Comparison of ENCODE assay signal across 8 mouse cellular contexts in genomic region chr5:121216584-121217312, GRCm38 (mm10). TPM values are rescaled to one million over a fixed set of nuclear protein-coding genes. Genes with fewer than 3 reads are reported as not detected.
A peak's percentile ranks its signal among the peaks of the same experiment; 100 is the strongest.
DNase-seq lines count a peak whose midpoint lies in the region; ATAC-seq and TF ChIP-seq lines count a peak whose summit lies in the region.
"Not testable (repeated sequence)": the region's sequence is repeated elsewhere in the genome, so short reads cannot be mapped to it uniquely, and the experiment has no call there.

No protein-coding gene starts in this region.

- not testable (repeated sequence) for TF ChIP-seq EP300 in liver, embryonic 14.5 days (IDR thresholded peaks at IDR 0.05; ENCODE audit: low read depth)

- peaks cover 36% of the 10 kb centered on the region for H3K4me1 ChIP-seq in G1E (ENCODE audit: insufficient read depth, low read depth, low read length)
- not testable (repeated sequence) for H3K4me1 ChIP-seq in heart, embryonic 11.5 days (ENCODE audit: control insufficient read depth, insufficient read depth, low read length); spleen, adult 2 months (ENCODE audit: control insufficient read depth, insufficient read depth, insufficient read length)
- H3K4me1 ChIP-seq in liver, embryonic 12.5 days: peaks cover 58% of the 10 kb centered on the region
- H3K4me1 ChIP-seq in liver, embryonic 14.5 days (replicated peaks; ENCODE audit: control insufficient read depth in 2 of 2, insufficient read depth in 2 of 2, low read length in 1 of 2): peaks cover 37 to 41% of the 10 kb centered on the region in 2 experiments
- H3K4me1 ChIP-seq in liver, embryonic 16.5 days (ENCODE audit: control insufficient read depth, low read depth, low read length): peaks cover 40% of the 10 kb centered on the region

- TF ChIP-seq POLR2A in spleen, adult 2 months (IDR thresholded peaks at IDR 0.05; ENCODE audit: low read depth, low read length): not testable (repeated sequence)

- H3K27ac ChIP-seq in heart, embryonic 11.5 days (ENCODE audit: low read depth, low read length): 0 out of 2 replicates have a peak overlapping the region, but pooled peaks have one; percentile 2
- H3K27ac ChIP-seq in liver, embryonic 12.5 days: peak overlapping the region; percentile 99
- peak overlapping the region; percentile 100 for H3K27ac ChIP-seq in liver, embryonic 14.5 days
- peak overlapping the region; percentile 99 for H3K27ac ChIP-seq in liver, embryonic 16.5 days (ENCODE audit: low read length)
- H3K27ac ChIP-seq in spleen, adult 2 months (ENCODE audit: insufficient read depth, low read length): peak overlapping the region; percentile 50; the same call in 1 of the 2 replicates

- not testable (repeated sequence) for H3K27me3 ChIP-seq in G1E (ENCODE audit: insufficient read depth, low read length); heart, embryonic 11.5 days (ENCODE audit: control insufficient read depth, insufficient read depth, low read length); liver, embryonic 12.5 days (replicated peaks); liver, embryonic 14.5 days (ENCODE audit: control insufficient read depth, insufficient read depth, low read length); liver, embryonic 16.5 days (ENCODE audit: control insufficient read depth, insufficient read depth, low read depth, low read length); spleen, adult 2 months (ENCODE audit: control insufficient read depth, insufficient read depth, low read length)

- not testable (repeated sequence) for H3K9me3 ChIP-seq in G1E (replicated peaks); heart, embryonic 11.5 days (replicated peaks; ENCODE audit: control insufficient read depth, low read length); liver, embryonic 12.5 days (replicated peaks); liver, embryonic 14.5 days (ENCODE audit: control insufficient read depth, low read length); liver, embryonic 16.5 days (replicated peaks; ENCODE audit: control insufficient read depth, low read length)

- peaks cover 18% of the 10 kb centered on the region for H3K36me3 ChIP-seq in G1E (replicated peaks)
- H3K36me3 ChIP-seq in heart, embryonic 11.5 days (ENCODE audit: control insufficient read depth, insufficient read depth, low read length); liver, embryonic 14.5 days (replicated peaks; ENCODE audit: control insufficient read depth, insufficient read depth, low read depth); spleen, adult 2 months (ENCODE audit: control insufficient read depth, insufficient read depth, low read length): not testable (repeated sequence)
- H3K36me3 ChIP-seq in liver, embryonic 12.5 days: peaks cover 16% of the 10 kb centered on the region
- H3K36me3 ChIP-seq in liver, embryonic 16.5 days (ENCODE audit: control insufficient read depth, insufficient read depth): peaks cover 11% of the 10 kb centered on the region

- DNase-seq in G1E (ENCODE audit: low spot score); liver, embryonic 14.5 days (ENCODE audit: low read depth in 3 of 3, low spot score in 3 of 3); spleen, adult 2 months (ENCODE audit: low read depth in 1 of 2, low spot score in 2 of 2): not testable (repeated sequence)
- DNase-seq in MEL-GATA-1-ER (ENCODE audit: extremely low read depth, low read depth): peak; percentile 83

- not testable (repeated sequence) for H3K9ac ChIP-seq in heart, embryonic 11.5 days (ENCODE audit: low read depth, low read length)
- peak overlapping the region; percentile 69 for H3K9ac ChIP-seq in liver, embryonic 12.5 days
- peak overlapping the region; percentile 66 for H3K9ac ChIP-seq in liver, embryonic 14.5 days (replicated peaks)
- H3K9ac ChIP-seq in liver, embryonic 16.5 days (ENCODE audit: low read depth, low read length): peak overlapping the region; percentile 59

- not testable (repeated sequence) for TF ChIP-seq CTCF in G1E (IDR thresholded peaks at IDR 0.05; ENCODE audit: low read depth, low read length); liver, embryonic 14.5 days (IDR thresholded peaks at IDR 0.05; ENCODE audit: low read depth); spleen, adult 2 months (IDR thresholded peaks at IDR 0.05; ENCODE audit: extremely low read depth, insufficient read depth, insufficient read length, insufficient replicate concordance)

- 86% methylated on average over 9 of the region's 9 CpGs for WGBS in heart, embryonic 11.5 days (ENCODE audit: insufficient replicate concordance)
- 72% methylated on average over 9 of the region's 9 CpGs for WGBS in liver, embryonic 12.5 days (ENCODE audit: insufficient replicate concordance)
- WGBS in liver, embryonic 14.5 days (ENCODE audit: insufficient replicate concordance): 73% methylated on average over 9 of the region's 9 CpGs
- 72% methylated on average over 9 of the region's 9 CpGs for WGBS in liver, embryonic 16.5 days (ENCODE audit: insufficient replicate concordance)
- 88% methylated on average over 9 of the region's 9 CpGs for WGBS in spleen, adult 2 months

- peak overlapping the region; percentile 71 for H3K4me3 ChIP-seq in G1E (ENCODE audit: low read depth, low read length)
- H3K4me3 ChIP-seq in heart, embryonic 11.5 days (ENCODE audit: low read depth, low read length); spleen, adult 2 months (ENCODE audit: extremely low read depth, insufficient read depth, insufficient read length): not testable (repeated sequence)
- peak overlapping the region; percentile 13; the same call in 1 of the 2 replicates for H3K4me3 ChIP-seq in liver, embryonic 12.5 days
- H3K4me3 ChIP-seq in liver, embryonic 14.5 days (ENCODE audit: insufficient read depth in 1 of 2, low read depth in 2 of 2, low read length in 2 of 2): peak overlapping the region; percentile 20 to 23; a peak in 3 of 4 replicates
- 0 out of 2 replicates have a peak overlapping the region, but pooled peaks have one; percentile 10 for H3K4me3 ChIP-seq in liver, embryonic 16.5 days (ENCODE audit: low read depth, low read length)

- ATAC-seq in G1E (ENCODE audit: extremely low read depth, insufficient number of reproducible peaks, low FRiP score, poor library complexity, severe bottlenecking); heart, embryonic 11.5 days (replicated peaks; ENCODE audit: insufficient number of reproducible peaks, low FRiP score, low TSS enrichment); liver, embryonic 12.5 days; liver, embryonic 14.5 days (ENCODE audit: insufficient read depth); liver, embryonic 16.5 days (ENCODE audit: low read depth): not testable (repeated sequence)
- ATAC-seq in erythroblast, adult 5-6 weeks (replicated peaks; ENCODE audit: low FRiP score, poor library complexity, severe bottlenecking): peak; percentile 6; the same call in 1 of the 2 replicates

- H3K4me2 ChIP-seq in heart, embryonic 11.5 days: not testable (repeated sequence)
- peak overlapping the region; percentile 60 for H3K4me2 ChIP-seq in liver, embryonic 12.5 days
- H3K4me2 ChIP-seq in liver, embryonic 14.5 days (ENCODE audit: low read depth): peak overlapping the region; percentile 68
- peak overlapping the region; percentile 57 for H3K4me2 ChIP-seq in liver, embryonic 16.5 days (ENCODE audit: low read depth, low read length)

RNA-seq across cellular contexts. Expression of gene Hectd4, which starts 3.3 kb away (rescaled TPM):
- 83.9 and 177 TPM in 2 replicates for total RNA-seq in G1E (2014; fragmentation: Nextera tagmentation)
- 19.6 and 22.8 TPM in 2 replicates for total RNA-seq in G1E (2017)
- polyA plus RNA-seq in G1E (2012): 16.4 and 22.8 TPM in 2 replicates
- total RNA-seq in erythroblast, adult 5-6 weeks (2015; ENCODE audit: low replicate concordance): 338 and 374 TPM in 2 replicates
- total RNA-seq in erythroblast, adult 5-6 weeks (2017; ENCODE audit: low replicate concordance): 587 and 871 TPM in 2 replicates
- polyA plus RNA-seq in heart, embryonic 11.5 days (2014; fragmentation: Nextera tagmentation; extraction: Ambion mirVana): 5.3 and 7.3 TPM in 2 replicates
- polyA plus RNA-seq in liver, embryonic 12.5 days (2016; fragmentation: Nextera tagmentation; extraction: Ambion mirVana): 13.3 and 14.4 TPM in 2 replicates
- 15.8 and 16.1 TPM in 2 replicates for polyA plus RNA-seq in liver, embryonic 14.5 days (2012; rRNA removed)
- 11.1 and 11.2 TPM in 2 replicates for polyA plus RNA-seq in liver, embryonic 14.5 days (2014; fragmentation: Nextera tagmentation; extraction: Ambion mirVana)
- polyA plus RNA-seq in liver, embryonic 16.5 days (2015; fragmentation: Nextera tagmentation; extraction: Ambion mirVana): 8.5 and 8.7 TPM in 2 replicates
- 28.1 and 28.4 TPM in 2 replicates for polyA plus RNA-seq in spleen, adult 2 months (2012; rRNA removed)

RNA-seq across cellular contexts. Expression of gene Rpl6, which starts 12.5 kb away (rescaled TPM):
- total RNA-seq in G1E (2014; fragmentation: Nextera tagmentation) (2,238 and 2,249 TPM in 2 replicates), G1E (2017) (1,317 and 1,403 TPM in 2 replicates)
- 213 and 677 TPM in 2 replicates for polyA plus RNA-seq in G1E (2012)
- 559 and 902 TPM in 2 replicates for total RNA-seq in erythroblast, adult 5-6 weeks (2015; ENCODE audit: low replicate concordance)
- total RNA-seq in erythroblast, adult 5-6 weeks (2017; ENCODE audit: low replicate concordance): 408 and 598 TPM in 2 replicates
- polyA plus RNA-seq in heart, embryonic 11.5 days (2014; fragmentation: Nextera tagmentation; extraction: Ambion mirVana): 498 and 592 TPM in 2 replicates
- 590 and 602 TPM in 2 replicates for polyA plus RNA-seq in liver, embryonic 12.5 days (2016; fragmentation: Nextera tagmentation; extraction: Ambion mirVana)
- polyA plus RNA-seq in liver, embryonic 14.5 days (2012; rRNA removed): 403 and 658 TPM in 2 replicates
- 477 and 488 TPM in 2 replicates for polyA plus RNA-seq in liver, embryonic 14.5 days (2014; fragmentation: Nextera tagmentation; extraction: Ambion mirVana)
- 278 and 327 TPM in 2 replicates for polyA plus RNA-seq in liver, embryonic 16.5 days (2015; fragmentation: Nextera tagmentation; extraction: Ambion mirVana)
- polyA plus RNA-seq in spleen, adult 2 months (2012; rRNA removed): 281 and 293 TPM in 2 replicates

RNA-seq across cellular contexts. Expression of gene Ptpn11, which starts 25.6 kb away (rescaled TPM):
- total RNA-seq in G1E (2014; fragmentation: Nextera tagmentation) (25.9 and 28.6 TPM in 2 replicates), G1E (2017) (36.4 and 43.0 TPM in 2 replicates)
- polyA plus RNA-seq in G1E (2012): 27.1 and 28.8 TPM in 2 replicates
- 8.3 and 8.6 TPM in 2 replicates for total RNA-seq in erythroblast, adult 5-6 weeks (2015; ENCODE audit: low replicate concordance)
- total RNA-seq in erythroblast, adult 5-6 weeks (2017; ENCODE audit: low replicate concordance): 23.6 and 26.5 TPM in 2 replicates
- polyA plus RNA-seq in heart, embryonic 11.5 days (2014; fragmentation: Nextera tagmentation; extraction: Ambion mirVana): 23.7 and 33.8 TPM in 2 replicates
- 15.2 and 15.8 TPM in 2 replicates for polyA plus RNA-seq in liver, embryonic 12.5 days (2016; fragmentation: Nextera tagmentation; extraction: Ambion mirVana)
- 10.4 and 13.7 TPM in 2 replicates for polyA plus RNA-seq in liver, embryonic 14.5 days (2012; rRNA removed)
- 10.0 and 11.5 TPM in 2 replicates for polyA plus RNA-seq in liver, embryonic 14.5 days (2014; fragmentation: Nextera tagmentation; extraction: Ambion mirVana)
- 6.6 and 7.0 TPM in 2 replicates for polyA plus RNA-seq in liver, embryonic 16.5 days (2015; fragmentation: Nextera tagmentation; extraction: Ambion mirVana)
- 17.3 and 18.9 TPM in 2 replicates for polyA plus RNA-seq in spleen, adult 2 months (2012; rRNA removed)

Comparison
In these comparisons a context has a peak if more than half of its experiments do, and no peak if none do; other contexts are left out.
1. H3K27ac ChIP-seq: peak in every context shown above with its lines; median percentile 100 in liver, embryonic 14.5 days; 99 in liver, embryonic 12.5 days; 99 in liver, embryonic 16.5 days; 50 in spleen, adult 2 months; 2 in heart, embryonic 11.5 days.